Mouse (Mus musculus) layer of hippocampus, adult 2 months (tissue): ENCODE data around the gene Plekha7. TPM values are rescaled to one million over a fixed set of nuclear protein-coding genes. Genes with fewer than 3 reads are reported as not detected.

ENCODE experiments used
- DNase-seq, 2 experiments: peaks; one replicate each; pipeline ENCODE4 v3.0.0; 2022; ENCODE audit warnings: low spot score in 2 of 2
- H3K27ac ChIP-seq: fragments of 200-600 bp; 2 replicates; pipeline ENCODE4 v1.8.1; 2022
- H3K4me3 ChIP-seq: fragments of 200-600 bp; 2 replicates; pipeline ENCODE4 v1.8.1; 2022; ENCODE audit warnings: mild to moderate bottlenecking
- CTCF ChIP-seq: fragments of 200-600 bp; conservative IDR thresholded peaks from 2 replicates; pipeline ENCODE4 v1.8.1; 2022; ENCODE audit warnings: antibody characterized with exemption, mild to moderate bottlenecking, moderate library complexity
- total RNA-seq, 2 experiments: library from RNA; stranded (reverse); gene quantifications; 2 replicates each; pipeline ENCODE4 v1.2.3; 2021

Gene Plekha7
- total RNA-seq, 2 experiments from 2014 or later, result 17.2 to 19.1 TPM

DNA sequence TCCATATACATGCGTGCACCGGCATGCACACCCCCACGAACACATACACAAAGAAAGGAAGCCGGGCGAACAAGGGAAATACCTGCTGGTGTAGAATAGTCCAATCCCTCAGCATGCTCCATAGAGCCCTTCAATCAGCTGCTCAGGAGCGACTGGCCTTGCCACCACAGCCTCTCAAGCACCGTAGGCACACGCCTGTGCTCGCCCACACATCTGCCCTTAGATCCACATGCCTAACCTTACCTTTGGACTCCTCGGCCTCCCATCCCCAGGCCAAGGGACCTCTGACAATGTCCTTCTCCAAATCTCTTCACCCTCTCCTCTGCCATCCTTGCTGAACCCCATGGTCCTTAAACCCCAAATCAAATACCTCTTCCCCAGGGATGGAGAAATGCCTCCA lies 50.2 kb downstream of the Plekha7 start:
- DNase-seq, result no peak
- TF ChIP-seq CTCF, result no peak
- no peak overlapping the region for H3K4me3 ChIP-seq
- no peak overlapping the region for H3K27ac ChIP-seq

DNA sequence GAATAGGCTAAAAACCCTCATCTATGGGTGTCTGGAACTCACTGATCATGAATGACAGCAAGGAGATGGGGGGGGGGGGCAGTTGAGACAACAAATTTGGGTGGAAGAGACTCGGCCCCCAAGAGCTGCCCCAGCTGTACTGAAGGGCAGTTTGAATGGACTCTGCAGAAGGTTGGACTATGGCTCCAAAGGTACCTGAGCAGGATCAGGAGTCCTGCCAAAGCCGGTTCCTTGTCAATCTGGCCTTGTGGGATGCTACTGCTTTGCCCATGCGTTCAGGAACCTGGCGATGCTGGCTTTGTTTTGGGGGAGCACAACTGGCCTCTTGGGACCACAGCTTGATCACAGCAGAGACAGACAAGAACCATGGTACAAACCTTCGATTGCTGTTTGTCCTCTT lies 52.5 kb downstream of the Plekha7 start:
- no peak overlapping the region for H3K27ac ChIP-seq
- DNase-seq, result no peak
- TF ChIP-seq CTCF, result no peak
- H3K4me3 ChIP-seq, result no peak overlapping the region

DNA sequence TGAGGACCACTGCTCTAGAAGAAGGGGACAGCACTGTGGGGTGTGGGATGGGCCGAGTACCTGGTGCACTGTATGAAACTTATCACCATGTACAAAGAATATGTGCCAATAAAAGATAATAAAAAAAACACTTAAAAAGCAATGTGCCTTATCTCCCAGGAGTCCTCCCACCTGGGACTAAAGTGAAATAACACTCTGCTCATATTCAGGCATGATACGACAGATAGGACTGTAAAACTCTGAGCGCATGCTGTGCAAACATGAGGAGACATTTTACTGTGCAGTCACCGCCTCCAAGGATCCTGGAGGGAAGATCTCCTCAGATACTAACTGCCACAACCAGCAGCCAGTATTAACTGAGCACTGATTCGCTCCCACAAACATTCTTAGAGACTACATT lies 53.5 kb downstream of the Plekha7 start:
- H3K4me3 ChIP-seq, result no peak overlapping the region
- TF ChIP-seq CTCF, result no peak
- no peak overlapping the region for H3K27ac ChIP-seq
- DNase-seq, result no peak

DNA sequence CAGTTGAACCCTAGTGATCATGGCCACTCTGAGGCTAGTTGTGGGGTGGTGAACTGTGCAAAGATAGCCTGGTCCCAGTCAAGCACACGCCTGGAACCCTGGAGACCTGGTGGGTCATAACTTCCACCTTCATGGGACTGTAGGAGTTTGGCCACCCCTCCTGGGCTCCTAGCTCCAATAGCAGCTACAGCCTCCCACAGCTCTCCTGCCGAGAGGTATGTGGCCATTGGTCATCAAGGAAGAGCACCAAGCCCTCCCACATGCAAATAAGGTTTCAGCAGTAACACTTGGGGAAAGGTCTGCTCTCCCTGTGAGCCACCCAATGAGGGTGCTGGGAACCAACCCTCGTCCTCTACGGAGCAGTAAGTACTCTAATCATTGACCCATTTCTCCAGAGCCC lies 55.7 kb downstream of the Plekha7 start:
- no peak for TF ChIP-seq CTCF
- H3K4me3 ChIP-seq, result no peak overlapping the region
- no peak overlapping the region for H3K27ac ChIP-seq
- DNase-seq, result no peak

DNA sequence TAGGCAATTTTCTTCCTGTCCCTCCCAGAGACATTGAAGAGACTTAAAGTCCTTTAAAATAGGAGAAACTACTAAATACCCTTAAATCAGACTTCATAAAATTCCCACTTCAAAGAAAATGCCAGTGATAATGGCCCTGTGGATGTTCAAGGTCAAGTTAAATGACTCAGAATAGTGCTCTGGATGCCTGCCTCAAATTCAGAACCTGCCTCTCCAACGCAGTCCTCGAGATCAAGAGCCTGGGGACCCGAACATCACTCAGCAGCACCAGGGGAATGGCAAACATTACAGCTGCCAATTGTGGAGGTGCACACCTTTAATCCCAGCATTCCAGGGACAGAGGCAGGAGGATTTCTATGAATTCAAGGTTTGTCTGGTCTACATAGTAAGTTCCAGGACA lies 56.7 kb downstream of the Plekha7 start:
- Histone ChIP-seq H3K27ac (no peak overlapping the region), H3K4me3 (no peak overlapping the region)
- no peak for DNase-seq
- no peak for TF ChIP-seq CTCF

DNA sequence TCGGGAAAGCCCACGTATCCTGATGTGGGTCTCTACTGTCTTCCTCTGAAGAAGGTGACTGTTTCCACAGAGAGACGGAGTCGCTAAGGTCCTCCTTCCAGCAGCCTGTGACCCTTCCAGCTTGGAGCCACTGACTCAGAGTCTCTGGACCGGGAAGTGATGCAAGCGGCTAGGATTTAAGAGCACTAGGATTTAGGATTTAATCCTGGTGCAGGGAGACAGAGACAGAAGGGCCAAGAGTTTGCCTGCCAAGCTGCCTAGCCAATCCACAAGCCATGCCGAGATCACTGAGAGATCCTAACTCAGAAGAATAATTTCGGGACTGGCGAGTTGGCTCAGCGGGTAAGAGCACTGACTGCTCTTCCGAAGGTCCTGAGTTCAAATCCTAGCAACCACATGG lies 59.6 kb downstream of the Plekha7 start:
- H3K27ac ChIP-seq, result no peak overlapping the region
- no peak for DNase-seq
- no peak overlapping the region for H3K4me3 ChIP-seq
- TF ChIP-seq CTCF, result no peak

DNA sequence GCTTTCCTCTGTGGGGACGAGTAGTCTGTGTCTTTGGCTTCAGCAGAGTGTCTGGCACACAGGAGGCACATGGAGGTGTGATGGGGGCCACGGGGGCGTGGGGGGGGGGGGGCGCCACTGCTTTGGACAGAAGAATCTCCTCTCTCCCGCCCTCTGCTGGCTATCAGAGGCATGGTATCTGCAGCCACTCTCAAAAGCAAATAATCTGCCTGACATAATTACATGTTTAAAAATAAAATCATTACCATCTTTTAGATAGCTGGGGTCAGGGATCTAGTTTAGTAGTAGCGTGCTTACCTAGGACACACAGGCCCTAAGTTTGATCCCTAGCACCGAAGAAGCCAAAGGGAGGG lies 60.8 kb downstream of the Plekha7 start:
- Histone ChIP-seq H3K27ac (no peak overlapping the region), H3K4me3 (no peak overlapping the region)
- DNase-seq, result no peak
- TF ChIP-seq CTCF, result peak; percentile 76

DNA sequence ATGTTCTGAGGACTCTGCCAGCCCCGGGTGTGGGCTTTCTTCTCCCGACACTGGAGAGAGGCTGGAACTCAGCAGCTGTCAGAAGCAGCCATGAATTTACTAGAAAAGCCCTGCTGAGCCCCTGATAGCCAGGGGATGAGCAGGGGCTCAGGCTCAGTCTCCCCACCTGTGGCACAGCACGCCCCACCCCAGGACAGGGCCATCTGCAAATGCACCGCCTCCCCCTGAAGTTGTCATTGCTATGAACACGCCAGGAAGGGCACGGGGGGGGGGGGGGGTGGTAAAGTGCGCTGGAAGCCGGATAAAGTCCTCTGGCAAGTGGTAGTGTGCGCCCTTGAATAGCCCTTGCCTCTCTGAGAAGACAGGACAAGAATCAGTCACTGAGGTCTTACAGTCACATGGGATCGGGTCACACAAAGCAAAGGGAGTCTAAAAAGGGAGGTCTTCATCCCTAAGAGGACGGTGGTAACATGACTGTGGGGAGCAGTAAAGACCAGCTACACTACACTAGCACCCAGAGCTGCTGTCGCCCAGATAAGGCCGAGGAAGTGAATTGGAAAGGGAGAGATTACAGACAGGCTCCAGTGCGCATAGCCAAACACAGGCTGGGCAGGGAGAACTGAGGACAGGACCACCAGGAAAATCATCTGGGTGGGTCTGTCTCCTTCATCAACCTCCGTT lies 61.3 kb downstream of the Plekha7 start:
- Histone ChIP-seq H3K4me3 (peak overlapping the region; percentile 20; the same call in 1 of the 2 replicates), H3K27ac (peak overlapping the region; percentile 36; the same call in 1 of the 2 replicates)
- DNase-seq, result no peak
- no peak for TF ChIP-seq CTCF

DNA sequence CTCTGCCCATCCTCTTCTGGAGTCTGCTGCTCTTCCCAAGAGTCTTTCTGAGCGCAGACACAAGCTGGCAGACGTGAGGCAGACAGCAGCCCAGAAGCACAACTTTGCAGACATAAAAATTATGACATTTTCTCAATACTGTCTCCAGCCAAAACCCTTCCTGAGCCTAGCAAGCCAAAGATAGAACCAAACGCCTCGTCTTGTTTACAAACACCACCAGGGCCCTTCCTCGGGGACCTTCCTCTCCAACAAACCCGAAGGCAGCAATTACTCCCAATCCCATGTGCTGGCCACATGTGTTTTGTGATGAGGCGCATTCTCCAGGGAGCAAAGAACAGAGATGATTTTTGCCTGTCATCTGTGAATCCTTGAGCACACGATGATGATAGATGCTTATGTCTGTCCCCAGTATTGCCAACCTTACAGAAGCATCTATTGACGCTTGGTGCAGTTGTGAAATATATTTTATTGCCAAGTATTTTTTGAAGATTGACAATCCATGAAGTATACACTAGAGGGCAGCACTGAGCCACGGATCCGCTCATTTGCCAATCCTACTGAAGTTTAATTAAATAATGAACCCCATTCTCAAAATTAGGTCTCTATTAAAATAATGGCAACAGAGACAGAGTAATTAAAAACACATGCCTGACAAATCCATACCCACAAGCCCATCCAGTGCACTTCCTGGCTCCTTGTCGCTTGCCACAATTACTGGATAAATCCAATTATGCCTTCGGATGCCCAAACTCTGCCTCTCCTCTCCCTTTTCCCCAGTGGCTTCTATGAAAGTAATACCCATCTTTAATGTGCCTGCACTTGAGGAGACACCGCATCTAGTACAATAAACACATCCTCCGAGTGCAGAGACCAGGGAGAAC lies 62.1 kb downstream of the Plekha7 start:
- Histone ChIP-seq H3K27ac (peak overlapping the region; percentile 48; the same call in 1 of the 2 replicates), H3K4me3 (peak overlapping the region; percentile 20; the same call in 1 of the 2 replicates)
- peak in 1 of 2 experiments; percentile 50 for DNase-seq
- TF ChIP-seq CTCF, result peak; percentile 92

DNA sequence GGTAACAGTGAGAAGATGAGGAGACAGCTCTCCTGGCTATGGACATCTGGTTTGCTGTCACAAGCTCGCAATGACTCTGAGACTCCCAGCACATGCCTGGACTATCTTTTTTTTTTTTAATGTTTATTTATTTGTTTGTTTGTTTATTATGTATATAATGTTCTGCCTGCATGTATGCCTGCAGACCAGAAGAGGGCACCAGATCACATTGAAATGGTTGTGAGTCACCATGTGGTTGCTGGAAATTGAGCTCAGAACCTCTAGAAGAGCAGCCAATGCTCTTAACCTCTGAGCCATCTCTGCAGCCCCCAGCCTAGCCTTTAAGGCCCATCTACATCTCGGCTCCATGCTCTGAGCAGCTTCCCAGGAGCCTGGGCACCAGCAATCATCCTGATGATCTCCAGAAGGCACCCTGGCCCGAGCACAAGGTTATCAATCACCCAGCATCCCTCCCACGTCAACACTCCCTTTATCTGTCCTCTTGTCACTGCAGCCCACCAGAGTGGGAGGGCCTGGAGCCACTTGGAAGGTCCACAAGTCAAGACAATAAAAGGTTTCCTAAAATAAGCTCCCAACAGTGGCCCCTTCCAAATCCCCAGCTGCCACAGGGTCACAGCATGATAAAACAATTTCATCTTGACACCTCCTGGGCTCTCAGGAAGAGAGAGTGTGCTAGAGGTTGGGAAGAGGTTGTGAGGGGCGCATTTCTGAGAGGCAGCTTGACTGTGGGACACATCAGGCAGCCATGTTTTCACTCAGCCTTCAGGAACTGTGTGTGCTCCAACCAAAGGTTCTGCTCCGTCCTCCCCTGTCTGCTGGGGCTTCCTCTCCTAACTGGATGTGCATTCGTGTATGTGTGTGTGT lies 63.6 kb downstream of the Plekha7 start:
- Histone ChIP-seq H3K4me3 (no peak overlapping the region), H3K27ac (no peak overlapping the region)
- DNase-seq, result no peak
- TF ChIP-seq CTCF, result peak; percentile 76

DNA sequence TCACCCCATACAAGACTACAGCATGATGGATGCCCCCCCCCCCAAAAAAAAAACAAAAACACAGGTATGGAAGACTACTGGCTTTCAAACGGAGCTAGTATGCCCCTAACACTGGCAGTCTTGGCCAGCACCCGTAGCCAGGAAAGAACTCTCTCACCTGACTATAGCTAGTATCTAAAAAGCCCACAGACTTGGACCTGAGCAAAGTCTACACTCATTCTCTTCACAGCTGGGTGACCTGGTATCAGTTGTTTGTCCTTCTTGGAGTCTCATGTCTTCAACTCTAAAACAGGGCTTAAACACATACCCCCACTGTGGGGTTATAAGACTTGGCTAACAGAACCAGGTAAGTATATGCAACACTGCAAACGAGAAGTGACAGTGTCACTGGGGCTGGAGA lies 65.4 kb downstream of the Plekha7 start:
- no peak overlapping the region for H3K27ac ChIP-seq
- TF ChIP-seq CTCF, result no peak
- no peak overlapping the region for H3K4me3 ChIP-seq
- DNase-seq, result no peak

DNA sequence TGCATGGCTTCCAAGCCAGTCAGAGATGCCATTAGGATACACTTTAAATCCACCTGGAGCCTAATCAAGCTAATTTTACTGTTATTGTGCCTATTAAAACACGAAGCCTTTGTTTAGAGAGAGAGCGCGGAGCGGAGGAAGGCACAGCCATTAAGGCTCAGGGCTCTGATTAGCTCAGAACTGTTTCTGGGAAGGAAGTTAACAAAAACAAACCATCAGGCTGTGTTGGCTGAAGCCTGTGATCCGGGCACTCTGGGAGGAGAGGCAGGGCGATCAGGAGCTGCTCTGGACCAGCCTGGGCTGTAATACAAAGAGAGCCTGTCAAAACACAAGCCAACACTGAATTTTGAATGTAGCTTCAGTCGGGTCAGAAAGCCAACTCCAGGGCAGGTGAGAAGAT lies 66.6 kb downstream of the Plekha7 start:
- DNase-seq, result no peak

More for the DNA sequence above, 66.6 kb downstream of the Plekha7 start:
- no peak overlapping the region for H3K4me3 ChIP-seq
- TF ChIP-seq CTCF, result no peak
- H3K27ac ChIP-seq, result no peak overlapping the region
